Mouse (Mus musculus): ENCODE data around the gene 4930595D18Rik.

DNA sequence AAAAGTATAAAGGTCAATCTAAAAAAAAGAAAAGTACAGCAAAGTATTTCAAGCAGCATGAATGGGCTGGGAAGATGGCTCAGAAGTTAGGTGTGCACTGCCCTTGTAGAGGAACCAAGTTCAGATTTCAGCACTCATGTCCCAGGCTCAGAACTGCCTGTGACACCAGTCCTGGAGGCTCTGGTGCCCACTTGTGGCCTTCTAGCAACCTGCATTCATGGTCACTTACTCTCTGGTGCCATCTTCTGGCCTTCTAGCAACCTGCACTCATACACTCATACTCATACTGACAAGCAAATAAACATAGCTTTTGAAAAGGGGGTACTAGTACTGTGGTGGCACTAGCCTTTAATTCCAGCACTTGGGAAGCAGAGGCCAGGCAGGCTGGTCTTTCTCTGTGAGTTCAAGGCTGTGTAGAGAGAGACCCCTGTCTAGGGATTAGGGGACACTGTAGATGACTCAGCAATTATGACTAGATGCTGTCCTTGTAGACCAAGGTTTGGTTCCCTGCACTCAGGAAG is 61.9 kb downstream of the 4930595D18Rik start:
- TF ChIP-seq CTCF (IDR thresholded peaks at IDR 0.05; ENCODE audit: low read depth) (peak; percentile 72), EP300 (optimal IDR thresholded peaks at IDR 0.05) (no peak)
